Mouse (Mus musculus): ENCODE measurements around the gene Vcam1. TPM values are rescaled to one million over a fixed set of nuclear protein-coding genes. Genes with fewer than 3 reads are reported as not detected.
A peak's percentile ranks its signal among the peaks of the same experiment; 100 is the strongest.

Gene Vcam1
- polyA plus RNA-seq, 1 experiment: 6.6 TPM

DNA sequence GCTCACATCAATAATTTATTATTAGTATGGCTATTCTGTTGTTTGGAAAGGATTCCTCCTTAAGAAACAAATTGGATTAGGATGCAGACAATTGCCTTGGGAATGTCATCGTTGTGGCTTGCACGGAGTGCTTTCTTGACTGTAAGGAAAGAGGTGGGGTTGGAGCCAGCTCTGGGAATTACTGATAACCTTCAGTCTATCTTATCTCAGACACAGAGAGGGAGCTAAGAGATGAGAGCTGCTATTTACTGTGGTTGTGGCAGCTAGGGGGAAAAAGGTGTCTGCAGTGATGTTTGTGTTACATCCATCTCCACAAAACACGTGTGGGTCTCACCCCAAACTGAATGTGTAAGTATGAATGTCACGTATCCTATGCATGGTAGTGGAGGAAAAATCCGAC lies 9.5 kb upstream of the Vcam1 start:
- Histone ChIP-seq H3K27me3 (ENCODE audit: control insufficient read depth, insufficient read depth, insufficient read length) (no peaks in the 10 kb centered on the region), H3K36me3 (ENCODE audit: control insufficient read depth, insufficient read depth) (no peaks in the 10 kb centered on the region), H3K4me3 (no peak overlapping the region), H3K4me2 (ENCODE audit: low read depth) (no peak overlapping the region), H3ac (ENCODE audit: control insufficient read depth, insufficient read length) (no peak overlapping the region), H3K79me2 (ENCODE audit: control insufficient read depth, insufficient read depth) (no peaks in the 10 kb centered on the region)
- TF ChIP-seq USF1 (IDR thresholded peaks at IDR 0.05; ENCODE audit: low read depth): no peak
- no peak for TF ChIP-seq MYOG (IDR thresholded peaks at IDR 0.05; ENCODE audit: control insufficient read depth in 1 of 3, insufficient read depth in 1 of 3, insufficient read length in 2 of 3, low read depth in 2 of 3)
- TF ChIP-seq TCF3 (IDR thresholded peaks at IDR 0.05; ENCODE audit: insufficient read length, low read depth): no peak
- no peak for TF ChIP-seq TCF12 (IDR thresholded peaks at IDR 0.05; ENCODE audit: insufficient read depth, poor library complexity, severe bottlenecking)
- no peak for TF ChIP-seq MAX (IDR thresholded peaks at IDR 0.05; ENCODE audit: low read depth)
- no peak for TF ChIP-seq SRF (IDR thresholded peaks at IDR 0.05; ENCODE audit: control insufficient read depth, insufficient read length, low read depth)
- TF ChIP-seq MYOD1 (IDR thresholded peaks at IDR 0.05; ENCODE audit: control insufficient read depth in 1 of 3, insufficient read length in 2 of 3, low read depth in 2 of 3): no peak
- no peak for TF ChIP-seq E2F4 (IDR thresholded peaks at IDR 0.05; ENCODE audit: insufficient read depth)
- no peak for TF ChIP-seq POLR2AphosphoS2 (IDR thresholded peaks at IDR 0.05; ENCODE audit: insufficient read length, low read depth)
- TF ChIP-seq POLR2A (IDR thresholded peaks at IDR 0.05; ENCODE audit: insufficient read length, low read depth): no peak
- TF ChIP-seq CEBPB (IDR thresholded peaks at IDR 0.05; ENCODE audit: insufficient read depth, poor library complexity, severe bottlenecking): no peak
- TF ChIP-seq REST (IDR thresholded peaks at IDR 0.05; ENCODE audit: insufficient read depth, insufficient read length): no peak

DNA sequence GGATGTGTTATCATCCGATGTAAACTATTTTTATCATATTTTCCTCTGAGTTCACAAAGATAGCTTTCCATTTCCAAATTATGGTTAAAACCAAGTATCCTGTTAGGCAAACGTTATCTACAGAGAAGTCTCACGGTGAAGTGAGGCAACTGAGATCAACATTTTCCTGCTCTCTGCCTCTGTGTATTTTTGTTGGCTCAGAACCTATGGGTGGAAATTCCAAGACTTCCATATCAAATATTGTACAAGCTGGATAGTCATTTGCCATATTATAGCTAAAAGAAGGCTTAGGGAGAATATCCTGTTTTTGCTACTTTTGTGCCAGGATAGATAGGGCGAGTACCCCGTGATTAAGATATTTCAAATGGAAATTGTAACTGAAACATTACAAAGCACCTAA lies 8.6 kb upstream of the Vcam1 start:
- TF ChIP-seq MYOG (IDR thresholded peaks at IDR 0.05; ENCODE audit: control insufficient read depth in 1 of 3, insufficient read depth in 1 of 3, insufficient read length in 2 of 3, low read depth in 2 of 3) (no peak), TCF3 (IDR thresholded peaks at IDR 0.05; ENCODE audit: insufficient read length, low read depth) (no peak), CEBPB (IDR thresholded peaks at IDR 0.05; ENCODE audit: insufficient read depth, poor library complexity, severe bottlenecking) (no peak), POLR2A (IDR thresholded peaks at IDR 0.05; ENCODE audit: insufficient read length, low read depth) (no peak), TCF12 (IDR thresholded peaks at IDR 0.05; ENCODE audit: insufficient read depth, poor library complexity, severe bottlenecking) (no peak), REST (IDR thresholded peaks at IDR 0.05; ENCODE audit: insufficient read depth, insufficient read length) (no peak), E2F4 (IDR thresholded peaks at IDR 0.05; ENCODE audit: insufficient read depth) (no peak)

DNA sequence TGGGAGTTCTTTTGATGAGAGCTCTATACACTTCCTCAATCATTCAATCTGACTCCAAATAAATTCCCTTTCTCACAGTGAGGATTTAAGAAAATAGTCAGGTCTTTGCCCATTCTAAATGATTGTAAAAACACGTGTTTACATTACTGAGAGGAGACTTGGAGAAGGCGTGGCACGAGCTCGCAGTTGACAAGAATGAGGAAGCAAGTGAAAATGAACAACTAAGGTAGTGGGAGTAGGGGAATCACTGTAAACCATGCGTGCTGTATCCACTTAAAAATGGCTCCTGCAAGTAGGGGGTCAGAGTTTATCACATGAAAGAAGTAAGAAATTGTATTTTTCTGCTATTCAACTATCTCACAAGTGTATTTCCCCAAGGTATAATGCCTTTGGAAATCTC lies 3.9 kb upstream of the Vcam1 start:
- H3K4me2 ChIP-seq (ENCODE audit: low read depth): no peak overlapping the region
- H3ac ChIP-seq (ENCODE audit: control insufficient read depth, insufficient read length): no peak overlapping the region
- no peak overlapping the region for H3K4me3 ChIP-seq
- TF ChIP-seq POLR2A (IDR thresholded peaks at IDR 0.05; ENCODE audit: insufficient read length, low read depth): no peak
- no peak for TF ChIP-seq TCF3 (IDR thresholded peaks at IDR 0.05; ENCODE audit: insufficient read length, low read depth)
- no peaks in the 10 kb centered on the region for H3K36me3 ChIP-seq (ENCODE audit: control insufficient read depth, insufficient read depth)
- no peaks in the 10 kb centered on the region for H3K27me3 ChIP-seq (ENCODE audit: control insufficient read depth, insufficient read depth, insufficient read length)
- H3K79me2 ChIP-seq (ENCODE audit: control insufficient read depth, insufficient read depth): no peaks in the 10 kb centered on the region

More for the DNA sequence above, 8.6 kb upstream of the Vcam1 start:
- no peaks in the 10 kb centered on the region for H3K27me3 ChIP-seq (ENCODE audit: control insufficient read depth, insufficient read depth, insufficient read length)
- no peak overlapping the region for H3K4me3 ChIP-seq
- no peaks in the 10 kb centered on the region for H3K36me3 ChIP-seq (ENCODE audit: control insufficient read depth, insufficient read depth)
- H3K79me2 ChIP-seq (ENCODE audit: control insufficient read depth, insufficient read depth): no peaks in the 10 kb centered on the region
- no peak overlapping the region for H3ac ChIP-seq (ENCODE audit: control insufficient read depth, insufficient read length)
- no peak overlapping the region for H3K4me2 ChIP-seq (ENCODE audit: low read depth)

DNA sequence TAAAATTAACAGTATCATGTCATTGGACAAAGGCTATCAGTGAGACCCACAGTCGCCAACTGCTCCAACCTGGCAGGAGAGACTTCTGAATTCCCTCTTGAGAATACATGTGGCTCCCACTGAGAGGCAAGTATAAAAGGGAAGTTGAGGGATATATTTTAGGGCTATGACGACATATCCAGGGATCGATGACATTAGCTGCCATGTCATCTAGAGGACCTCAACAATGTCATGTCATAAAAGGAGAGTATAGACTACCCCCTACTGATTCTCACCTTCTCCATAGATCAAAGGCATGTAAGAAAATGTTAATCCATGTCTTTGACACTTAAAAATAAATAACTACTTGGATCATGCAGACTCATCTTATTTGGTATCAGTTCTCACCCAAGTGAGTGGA lies 1.2 kb upstream of the Vcam1 start:
- Histone ChIP-seq H3K4me3 (no peak overlapping the region), H3K4me2 (ENCODE audit: low read depth) (no peak overlapping the region), H3ac (ENCODE audit: control insufficient read depth, insufficient read length) (no peak overlapping the region), H3K36me3 (ENCODE audit: control insufficient read depth, insufficient read depth) (no peaks in the 10 kb centered on the region), H3K79me2 (ENCODE audit: control insufficient read depth, insufficient read depth) (no peaks in the 10 kb centered on the region), H3K27me3 (ENCODE audit: control insufficient read depth, insufficient read depth, insufficient read length) (no peaks in the 10 kb centered on the region)
- no peak for TF ChIP-seq POLR2A (IDR thresholded peaks at IDR 0.05; ENCODE audit: insufficient read length, low read depth)
- TF ChIP-seq CEBPB (IDR thresholded peaks at IDR 0.05; ENCODE audit: insufficient read depth, poor library complexity, severe bottlenecking): no peak
- no peak for TF ChIP-seq TCF12 (IDR thresholded peaks at IDR 0.05; ENCODE audit: insufficient read depth, poor library complexity, severe bottlenecking)
- TF ChIP-seq POLR2AphosphoS2 (IDR thresholded peaks at IDR 0.05; ENCODE audit: insufficient read length, low read depth): no peak
- no peak for TF ChIP-seq MYOG (IDR thresholded peaks at IDR 0.05; ENCODE audit: control insufficient read depth in 1 of 3, insufficient read depth in 1 of 3, insufficient read length in 2 of 3, low read depth in 2 of 3)
- TF ChIP-seq TCF3 (IDR thresholded peaks at IDR 0.05; ENCODE audit: insufficient read length, low read depth): no peak
- TF ChIP-seq REST (IDR thresholded peaks at IDR 0.05; ENCODE audit: insufficient read depth, insufficient read length): no peak

DNA sequence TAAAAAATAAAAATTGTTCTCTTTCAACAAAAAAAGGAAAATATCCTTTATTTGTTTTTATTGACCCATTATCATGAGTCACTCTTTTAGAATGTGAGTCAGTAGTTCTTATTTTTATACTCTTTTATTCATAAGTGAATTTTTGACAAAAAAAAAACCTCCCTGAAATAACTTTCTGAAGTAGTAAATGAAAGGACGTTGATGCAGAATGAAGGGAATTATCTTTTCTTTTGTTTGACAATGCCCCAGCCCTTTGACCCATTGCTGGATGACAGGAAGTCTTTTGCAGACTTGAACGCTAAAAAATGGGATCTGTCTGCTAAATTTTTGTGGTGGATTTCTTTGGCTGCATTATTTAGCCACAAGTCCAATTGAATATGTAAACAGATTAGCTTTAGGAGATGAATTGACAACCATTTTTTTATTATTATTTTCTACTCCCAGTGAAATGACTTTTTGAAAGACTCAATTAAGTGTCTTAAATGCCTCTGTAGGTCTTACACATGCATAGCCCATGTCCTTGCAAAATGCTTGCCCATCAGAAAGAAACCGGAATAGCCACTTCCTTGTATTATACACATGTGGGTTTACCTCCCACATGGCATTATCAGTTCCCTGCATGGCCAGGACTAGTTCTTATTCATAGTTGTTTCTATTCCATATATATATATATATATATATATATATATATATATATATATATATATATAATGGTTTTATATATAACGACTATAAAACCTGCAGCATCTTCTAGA lies 530 bp upstream of the Vcam1 start:
- Histone ChIP-seq H3K27me3 (ENCODE audit: control insufficient read depth, insufficient read depth, insufficient read length) (no peaks in the 10 kb centered on the region), H3K4me3 (peak overlapping the region; percentile 42), H3ac (ENCODE audit: control insufficient read depth, insufficient read length) (no peak overlapping the region), H3K79me2 (ENCODE audit: control insufficient read depth, insufficient read depth) (no peaks in the 10 kb centered on the region), H3K36me3 (ENCODE audit: control insufficient read depth, insufficient read depth) (no peaks in the 10 kb centered on the region), H3K4me2 (ENCODE audit: low read depth) (peak overlapping the region; percentile 89)
- TF ChIP-seq CEBPB (IDR thresholded peaks at IDR 0.05; ENCODE audit: insufficient read depth, poor library complexity, severe bottlenecking) (no peak), TCF12 (IDR thresholded peaks at IDR 0.05; ENCODE audit: insufficient read depth, poor library complexity, severe bottlenecking) (no peak), POLR2A (IDR thresholded peaks at IDR 0.05; ENCODE audit: insufficient read length, low read depth) (no peak), MYOD1 (IDR thresholded peaks at IDR 0.05; ENCODE audit: control insufficient read depth in 1 of 3, insufficient read length in 2 of 3, low read depth in 2 of 3) (no peak), TCF3 (IDR thresholded peaks at IDR 0.05; ENCODE audit: insufficient read length, low read depth) (no peak), MAX (IDR thresholded peaks at IDR 0.05; ENCODE audit: low read depth) (no peak), SRF (IDR thresholded peaks at IDR 0.05; ENCODE audit: control insufficient read depth, insufficient read length, low read depth) (no peak), POLR2AphosphoS2 (IDR thresholded peaks at IDR 0.05; ENCODE audit: insufficient read length, low read depth) (no peak)

Measured in myocyte (in vitro differentiated cells).